Mouse (Mus musculus) myocyte (in vitro differentiated cells): ENCODE results near the gene Nsmce1.

Experiments
- CEBPB ChIP-seq: IDR thresholded peaks from 2 replicates; pipeline ENCODE4 v1.6.1; 2011; ENCODE audit warnings: mild to moderate bottlenecking, moderate library complexity; ENCODE audit not compliant: poor library complexity, insufficient read depth, severe bottlenecking
- E2F4 ChIP-seq: IDR thresholded peaks from one replicate; pipeline ENCODE4 v1.6.1; 2011; ENCODE audit warnings: mild to moderate bottlenecking, control low read depth, moderate library complexity; ENCODE audit not compliant: insufficient read depth
- MAX ChIP-seq: IDR thresholded peaks from one replicate; pipeline ENCODE4 v1.6.1; 2011; ENCODE audit warnings: low read depth, mild to moderate bottlenecking, control low read depth
- MYOD1 ChIP-seq, 3 experiments: IDR thresholded peaks; one replicate each; pipeline ENCODE4 v1.6.1; 2011; ENCODE audit warnings: control low read depth in 2 of 3, low read depth in 2 of 3, mild to moderate bottlenecking in 2 of 3, moderate library complexity in 1 of 3; ENCODE audit not compliant: insufficient read length in 2 of 3, control insufficient read depth in 1 of 3
- MYOG ChIP-seq, 3 experiments: IDR thresholded peaks; one replicate each; pipeline ENCODE4 v1.6.1; 2011; ENCODE audit warnings: control low read depth in 2 of 3, low read depth in 2 of 3, mild to moderate bottlenecking in 2 of 3; ENCODE audit not compliant: insufficient read length in 2 of 3, control insufficient read depth in 1 of 3, insufficient read depth in 1 of 3
- POLR2A ChIP-seq: IDR thresholded peaks from one replicate; pipeline ENCODE4 v1.6.1; 2011; ENCODE audit warnings: low read depth, mild to moderate bottlenecking, control low read depth, moderate library complexity; ENCODE audit not compliant: insufficient read length
- POLR2AphosphoS2 ChIP-seq: IDR thresholded peaks from one replicate; pipeline ENCODE4 v1.6.1; 2011; ENCODE audit warnings: low read depth, control low read depth; ENCODE audit not compliant: insufficient read length
- REST ChIP-seq: IDR thresholded peaks from one replicate; pipeline ENCODE4 v1.6.1; 2011; ENCODE audit warnings: mild to moderate bottlenecking, control low read depth, moderate library complexity; ENCODE audit not compliant: insufficient read depth, insufficient read length
- SRF ChIP-seq: IDR thresholded peaks from one replicate; pipeline ENCODE4 v1.6.1; 2011; ENCODE audit warnings: low read depth; ENCODE audit not compliant: control insufficient read depth, insufficient read length
- TCF12 ChIP-seq: IDR thresholded peaks from one replicate; pipeline ENCODE4 v1.6.1; 2011; ENCODE audit warnings: mild to moderate bottlenecking, control low read depth; ENCODE audit not compliant: poor library complexity, insufficient read depth, severe bottlenecking
- USF1 ChIP-seq: IDR thresholded peaks from one replicate; pipeline ENCODE4 v1.6.1; 2011; ENCODE audit warnings: low read depth, mild to moderate bottlenecking, control low read depth, moderate library complexity

DNA sequence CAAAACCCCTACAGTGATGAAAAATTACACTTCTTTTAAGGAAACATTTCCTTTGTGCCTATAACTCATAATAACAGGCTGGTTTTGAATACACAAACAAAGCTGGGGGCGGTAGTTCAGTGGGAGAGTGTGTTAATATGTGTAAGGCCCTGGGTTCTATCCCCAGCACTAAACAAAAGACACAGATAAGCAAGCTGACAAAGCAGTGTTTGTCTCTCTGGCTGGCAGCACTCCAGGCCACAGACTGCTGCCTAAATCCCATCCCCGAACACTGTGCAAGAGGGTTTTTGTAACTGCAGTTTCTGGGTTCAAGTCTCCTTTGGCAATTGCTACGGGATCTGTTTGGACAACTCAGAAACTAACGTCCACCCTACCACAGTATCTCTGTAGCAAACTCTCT lies 49.1 kb downstream of the Nsmce1 start:
- TF ChIP-seq POLR2A = no peak
- TF ChIP-seq POLR2AphosphoS2 = no peak
- TF ChIP-seq CEBPB = no peak
- TF ChIP-seq TCF12 = no peak
- no peak for TF ChIP-seq MYOG (IDR thresholded peaks at IDR 0.05; ENCODE audit: control insufficient read depth in 1 of 3, insufficient read depth in 1 of 3, insufficient read length in 2 of 3, low read depth in 2 of 3)
- TF ChIP-seq SRF = no peak
- no peak for TF ChIP-seq MAX
- no peak for TF ChIP-seq REST
- TF ChIP-seq USF1 = no peak
- TF ChIP-seq MYOD1 (IDR thresholded peaks at IDR 0.05; ENCODE audit: control insufficient read depth in 1 of 3, insufficient read length in 2 of 3, low read depth in 2 of 3) = no peak
- TF ChIP-seq E2F4 = no peak
